Mouse (Mus musculus): ENCODE measurements at regions not wholly inside any gene's neighbourhood (a gene's known extent, or its start where the extent isn't known, plus 50 kb on each side); places are given as distances from the start of the nearest gene placed in this dataset.

DNA sequence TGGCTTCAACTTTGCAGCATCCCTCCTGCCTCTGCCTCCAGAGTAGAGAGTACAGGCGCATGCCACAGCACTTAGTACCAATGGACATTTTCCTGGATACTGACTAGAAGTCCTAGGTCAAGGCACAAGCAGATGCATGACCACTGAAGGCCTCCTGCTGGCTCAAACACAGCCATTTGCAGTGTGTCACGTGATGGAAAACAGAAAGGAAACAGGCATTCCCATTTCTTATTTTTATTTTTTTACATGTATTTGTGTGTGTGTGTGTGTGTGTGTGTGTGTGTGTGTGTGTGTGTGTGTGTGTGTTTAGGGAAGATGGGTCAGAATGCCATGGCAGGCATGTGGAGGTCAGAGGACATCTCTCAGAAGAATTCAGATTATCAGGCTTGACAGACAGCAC lies 65.6 kb downstream of the Thap12 start:
- no peak for DNase-seq (ENCODE audit: low spot score in 2 of 2)

DNA sequence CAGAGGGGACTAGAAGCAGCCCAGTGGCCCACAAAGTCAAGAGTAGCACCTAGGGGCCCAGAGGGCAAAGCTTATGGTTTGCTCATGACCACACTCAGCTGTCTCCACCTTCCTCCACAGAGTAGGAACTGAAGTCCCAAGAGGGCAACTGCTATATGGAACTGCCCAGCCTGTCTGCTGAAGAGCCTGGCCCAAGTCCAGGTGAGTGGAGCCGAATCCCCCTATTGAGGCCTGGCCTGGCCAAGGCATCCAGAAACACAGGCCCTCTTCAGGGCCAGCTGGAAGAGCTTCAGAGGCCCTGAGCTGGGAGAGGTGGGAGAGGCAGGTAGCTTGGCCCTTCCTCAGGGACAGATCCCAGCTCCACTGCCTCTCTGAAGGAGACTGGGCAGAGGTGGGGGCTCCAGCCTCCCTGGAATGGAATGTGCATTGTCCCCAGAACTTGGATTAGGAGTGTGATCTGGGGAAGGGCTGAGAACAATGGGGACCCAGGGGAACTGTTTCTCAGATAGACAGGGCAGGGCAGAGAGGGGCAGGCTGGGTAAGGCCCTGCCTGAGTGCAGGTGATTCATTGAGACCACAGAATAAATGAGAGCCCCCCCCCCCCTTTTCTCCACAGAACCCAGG lies 65.7 kb upstream of the Wnt11 start:
- no peak for DNase-seq (ENCODE audit: low spot score in 2 of 2)

GRCm38 (mm10) chr7:98770257-98770890 lies 64.5 kb upstream of the Wnt11 start:
- no peak for DNase-seq (ENCODE audit: low spot score in 2 of 2)

DNA sequence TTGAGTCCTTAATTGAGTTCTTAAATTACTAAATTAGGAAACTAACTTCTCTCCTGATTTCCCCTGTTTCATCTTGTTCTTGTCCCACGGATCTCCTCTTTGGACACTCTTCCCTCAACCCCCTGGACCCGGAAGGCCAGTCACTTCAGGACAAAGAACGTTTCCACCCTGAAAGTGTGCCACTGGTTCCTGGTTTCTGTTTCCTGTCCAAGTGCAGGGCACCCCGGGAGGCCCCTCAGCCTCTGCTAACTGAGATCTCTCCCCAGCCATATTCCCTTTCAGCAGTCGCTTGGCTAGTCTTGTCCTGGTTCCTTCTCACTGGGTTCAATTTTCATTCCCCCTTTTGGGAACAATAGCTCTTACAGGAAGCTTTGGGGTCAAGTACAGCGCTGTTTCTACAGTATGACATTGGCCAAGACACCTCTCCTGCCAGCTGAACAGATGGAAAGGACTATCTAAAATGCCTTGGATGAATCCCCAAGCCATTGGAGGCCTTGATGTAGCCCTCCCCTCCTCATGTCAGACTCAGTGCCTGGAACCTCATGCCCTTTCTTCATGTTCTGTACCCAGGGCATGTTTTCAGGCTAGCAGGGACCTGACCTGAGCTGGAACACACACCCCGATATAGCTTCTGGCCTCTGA lies 63.7 kb upstream of the Wnt11 start:
- DNase-seq (ENCODE audit: low spot score in 2 of 2): no peak

DNA sequence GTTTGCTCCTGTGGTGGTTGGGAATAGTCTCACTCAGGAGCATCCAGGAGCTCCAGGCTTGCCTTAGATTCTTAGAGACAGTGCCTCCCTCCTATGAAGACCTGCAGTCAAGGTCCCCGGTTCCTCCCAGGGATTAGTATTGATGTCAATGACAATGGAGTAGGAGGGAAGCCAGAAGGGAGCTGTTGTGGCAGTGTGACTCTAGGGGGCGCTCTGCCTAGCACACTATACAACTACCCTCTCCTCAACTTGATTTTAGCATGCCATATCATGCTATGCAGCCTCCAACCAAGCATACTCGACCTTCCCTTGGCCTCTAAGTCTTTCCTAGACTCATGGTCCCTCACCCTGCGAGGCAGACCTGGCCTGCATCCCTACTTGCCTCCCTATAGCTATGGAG lies 60.3 kb upstream of the Wnt11 start:
- DNase-seq (ENCODE audit: low spot score in 2 of 2): no peak

DNA sequence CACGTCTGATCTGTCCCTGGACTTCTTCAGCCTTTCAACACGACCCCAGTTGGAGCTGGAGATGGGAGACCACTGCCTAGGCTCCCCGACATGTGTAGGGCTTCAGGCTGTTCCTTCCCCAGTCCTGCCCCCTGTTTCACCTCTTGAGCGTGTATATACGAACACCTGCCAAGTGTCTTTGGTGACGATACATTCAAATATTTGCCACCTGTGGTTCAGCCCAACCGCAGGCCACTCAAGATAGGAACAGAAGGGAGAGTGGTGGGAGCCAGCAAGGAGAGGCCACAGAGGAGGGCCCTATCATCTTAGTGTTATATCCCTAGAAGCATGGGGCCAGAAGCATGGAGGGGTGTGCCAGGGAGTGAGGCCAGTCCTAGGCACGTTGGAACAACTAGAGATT lies 59.9 kb upstream of the Wnt11 start:
- no peak for DNase-seq (ENCODE audit: low spot score in 2 of 2)

DNA sequence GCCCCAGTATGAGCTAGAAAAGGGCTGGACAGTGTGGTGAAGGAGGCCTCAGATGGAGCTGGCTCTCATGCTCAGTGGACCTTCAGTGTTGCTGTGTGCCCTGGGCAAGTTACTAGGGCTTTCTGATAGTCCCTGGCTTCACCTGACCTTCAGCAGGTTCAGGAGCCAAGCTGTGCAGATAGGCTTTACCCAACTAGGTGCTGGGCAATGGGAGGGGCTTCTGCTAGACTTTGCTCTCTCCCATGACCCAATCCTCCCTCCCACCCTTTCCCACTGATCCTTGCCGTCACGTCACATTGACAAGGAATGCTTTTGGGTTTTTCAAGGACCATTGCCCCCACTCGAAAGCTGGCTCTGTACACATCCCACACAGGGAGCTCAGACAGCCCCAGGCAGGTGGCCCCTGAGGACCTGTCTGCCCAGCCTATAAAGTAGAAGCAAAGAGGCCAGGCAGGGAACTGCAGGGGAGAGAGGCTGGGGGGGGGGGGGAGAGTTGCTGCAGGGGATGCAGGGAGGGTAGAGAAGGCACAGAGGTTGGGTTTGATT lies 57.5 kb upstream of the Wnt11 start:
- DNase-seq (ENCODE audit: low spot score in 2 of 2): no peak

DNA sequence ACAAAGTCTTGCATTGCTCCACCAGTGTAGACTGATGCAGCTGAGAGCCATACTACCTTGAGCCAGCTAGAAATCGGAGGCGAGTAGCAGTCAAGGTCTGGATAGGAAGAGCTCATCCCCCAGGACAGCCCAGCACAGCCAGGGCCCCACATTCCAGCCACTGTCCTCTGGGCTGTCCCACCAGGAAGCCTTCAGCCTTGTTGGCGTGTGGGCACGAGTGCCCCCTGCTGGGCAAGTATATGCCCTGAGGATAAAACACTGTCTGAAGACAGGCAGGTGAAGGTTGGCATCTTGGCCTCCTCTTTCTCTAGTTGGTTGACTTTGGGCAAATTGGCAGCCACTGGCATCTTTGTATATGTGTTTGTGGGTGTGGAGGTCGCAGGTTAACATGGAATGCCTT lies 56.0 kb upstream of the Wnt11 start:
- peak; percentile 71 to 79 for DNase-seq (ENCODE audit: low spot score in 2 of 2)

DNA sequence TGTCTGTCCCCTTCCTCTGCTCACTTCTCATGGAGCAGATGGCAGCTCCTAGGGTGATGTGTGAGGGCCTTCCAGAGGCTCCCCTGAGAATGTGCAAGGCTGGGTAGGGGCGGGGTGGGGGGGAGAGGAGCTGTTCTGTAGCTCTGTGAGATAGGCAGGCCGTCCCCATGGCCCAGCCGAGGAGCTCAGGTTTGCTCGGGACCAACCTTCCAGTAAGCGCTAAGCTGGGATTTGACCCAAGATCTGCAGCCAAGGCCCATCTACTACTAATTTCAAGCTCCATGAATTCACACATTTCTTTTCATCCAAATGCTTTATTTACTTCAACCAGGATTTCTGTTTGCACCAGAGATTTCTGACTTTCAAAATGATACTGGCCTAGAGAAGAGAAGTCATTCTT lies 51.4 kb upstream of the Wnt11 start:
- no peak for DNase-seq (ENCODE audit: low spot score in 2 of 2)

DNA sequence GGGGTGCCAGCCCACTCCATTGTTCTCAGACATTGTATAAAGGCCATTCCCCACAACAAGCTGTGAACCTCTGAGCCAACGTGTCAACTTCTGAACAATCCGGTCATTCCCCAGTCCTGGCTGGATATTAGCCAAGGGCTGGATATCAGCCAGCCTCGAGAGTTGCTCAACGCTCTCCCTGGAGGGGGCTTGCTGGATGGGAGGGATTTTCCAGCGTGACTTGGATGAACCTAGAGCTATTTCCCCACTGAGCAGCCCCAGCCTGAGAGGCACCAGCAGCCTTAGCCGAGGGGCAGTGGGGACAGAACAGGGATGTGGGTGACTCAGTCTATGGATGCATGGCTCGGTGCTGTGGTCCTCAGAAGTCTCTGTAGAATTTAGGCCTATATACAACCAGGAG lies 51.0 kb upstream of the Wnt11 start:
- peak; percentile 15 to 19 for DNase-seq (ENCODE audit: low spot score in 2 of 2)

GRCm38 (mm10) chr7:98784369-98784931 lies 50.5 kb upstream of the Wnt11 start:
- no peak for DNase-seq (ENCODE audit: low spot score in 2 of 2)

All from right cerebral cortex, adult 2 months (tissue).